Mouse (Mus musculus) embryonic fibroblast, embryonic 13.5 days (primary cell): ENCODE measurements around the gene Herpud1.

Experiments used
- CTCF ChIP-seq: IDR thresholded peaks from 2 replicates; pipeline ENCODE4 v1.5.1; 2011; ENCODE audit warnings: mild to moderate bottlenecking, control low read depth, low read length, moderate library complexity, borderline replicate concordance; ENCODE audit not compliant: insufficient read depth
- POLR2A ChIP-seq: IDR thresholded peaks from 2 replicates; pipeline ENCODE4 v1.6.1; 2011; ENCODE audit warnings: low read depth, mild to moderate bottlenecking, control low read depth, low read length, moderate library complexity

- TF ChIP-seq CTCF: no peak
- TF ChIP-seq POLR2A: no peak
These were observed 8.5 kb upstream of the Herpud1 start for GRCm38 (mm10) chr8:94377714-94378205.
